Mouse (Mus musculus): ENCODE results near the gene Fnbp1.

GRCm38 (mm10) chr2:31040487-31040886 is 101.3 kb downstream of the Fnbp1 start:
- TF ChIP-seq CTCF (IDR thresholded peaks at IDR 0.05; ENCODE audit: borderline replicate concordance, extremely low read depth, insufficient read depth, insufficient read length) (no peak), POLR2A (IDR thresholded peaks at IDR 0.05; ENCODE audit: borderline replicate concordance, extremely low read depth, insufficient read depth, insufficient read length, poor library complexity, severe bottlenecking) (no peak)

Data from brain, embryonic 14.5 days (tissue).